Comparison of ENCODE assay signal across 11 mouse cellular contexts in genomic region chr4:96968545-96969164, GRCm38 (mm10).
DNase-seq lines count a peak whose midpoint lies in the region; ATAC-seq and TF ChIP-seq lines count a peak whose summit lies in the region.
"Had no signal": no experiment of that assay in that cellular context is flagged by ENCODE, and none has a peak within 500 bp of the region (broad histone marks: within the 10 kb centered on the region; RNA-seq: fewer than 3 reads in every experiment).

No protein-coding gene starts in this region.

- no peaks in the 10 kb centered on the region for H3K4me1 ChIP-seq in kidney, postnatal 0 days (replicated peaks; ENCODE audit: insufficient read depth, low read length)
- H3K4me1 ChIP-seq in forebrain, embryonic 16.5 days (replicated peaks; ENCODE audit: control insufficient read depth, insufficient read depth, low read length), result peaks cover 12% of the 10 kb centered on the region

- no peak overlapping the region for H3K27ac ChIP-seq in kidney, postnatal 0 days
- peak overlapping the region; percentile 87 for H3K27ac ChIP-seq in forebrain, embryonic 16.5 days (ENCODE audit: low read length)

- no peak overlapping the region for H3K4me3 ChIP-seq in kidney, postnatal 0 days (replicated peaks; ENCODE audit: low read depth, low read length)
- H3K4me3 ChIP-seq in forebrain, embryonic 16.5 days (replicated peaks; ENCODE audit: low read length), result no peak overlapping the region

- WGBS in kidney, postnatal 0 days, result 44% methylated on average over 10 of the region's 10 CpGs
- WGBS in forebrain, embryonic 16.5 days, result 22% methylated on average over 10 of the region's 10 CpGs

- ATAC-seq in kidney, postnatal 0 days (replicated peaks; ENCODE audit: low FRiP score, low read depth), result no peak; the same call in 1 of the 2 replicates
- peak; percentile 95 for ATAC-seq in forebrain, embryonic 16.5 days
- ATAC-seq: CD4-positive, CD25-positive, alpha-beta regulatory T cell, adult 4 months had no signal

- H3K4me2 ChIP-seq in kidney, postnatal 0 days (ENCODE audit: low read length), result no peak overlapping the region
- H3K4me2 ChIP-seq in forebrain, embryonic 16.5 days (ENCODE audit: low read length), result no peak overlapping the region

- H3K36me3 ChIP-seq in kidney, postnatal 0 days (ENCODE audit: insufficient read depth, low read length), result no peaks in the 10 kb centered on the region
- H3K36me3 ChIP-seq in forebrain, embryonic 16.5 days (ENCODE audit: control insufficient read depth, insufficient read depth), result no peaks in the 10 kb centered on the region

- H3K9me3 ChIP-seq in kidney, postnatal 0 days (replicated peaks; ENCODE audit: low read length), result no peaks in the 10 kb centered on the region
- no peaks in the 10 kb centered on the region for H3K9me3 ChIP-seq in forebrain, embryonic 16.5 days (ENCODE audit: control insufficient read depth, low read length)

- H3K9ac ChIP-seq in kidney, postnatal 0 days (ENCODE audit: low read depth, low read length), result no peak overlapping the region
- H3K9ac ChIP-seq in forebrain, embryonic 16.5 days (replicated peaks; ENCODE audit: low read depth, low read length), result no peak overlapping the region

- DNase-seq in kidney, postnatal 0 days (ENCODE audit: low spot score), result peak; percentile 32
- DNase-seq in kidney, postnatal 36 days, result no peak
- DNase-seq in brain, adult 2 months (ENCODE audit: low read depth, low spot score), result peak; percentile 77
- peak; percentile 15 to 50 for DNase-seq in left cerebral cortex, adult 9 months (ENCODE audit: low spot score in 2 of 2)
- DNase-seq in ovary, adult 18-20 months (ENCODE audit: low spot score), result no peak
- no peak for DNase-seq in cerebellum, postnatal 36 days
- no peak for DNase-seq in adipocyte (ENCODE audit: low spot score)
- DNase-seq: cerebellum, postnatal 25 days; thymus, adult 18-20 months had no signal

- TF ChIP-seq CTCF in kidney, postnatal 0 days (IDR thresholded peaks at IDR 0.05; ENCODE audit: low read depth), result no peak

- H3K27me3 ChIP-seq in kidney, postnatal 0 days (ENCODE audit: insufficient read depth, low read length), result no peaks in the 10 kb centered on the region
- no peaks in the 10 kb centered on the region for H3K27me3 ChIP-seq in forebrain, embryonic 16.5 days (replicated peaks; ENCODE audit: control insufficient read depth, insufficient read depth, low read length)

Comparison
In these comparisons a context has a peak if more than half of its experiments do, and no peak if none do; other contexts are left out.
1. DNase-seq: peak in kidney, postnatal 0 days (single experiment), brain, adult 2 months (single experiment) and left cerebral cortex, adult 9 months (2 of 2); none in kidney, postnatal 36 days (0 of 2), ovary, adult 18-20 months (single experiment), cerebellum, postnatal 36 days (0 of 2) and adipocyte (single experiment).